Mouse (Mus musculus): ENCODE measurements at regions not wholly inside any gene's neighbourhood (a gene's known extent, or its start where the extent isn't known, plus 50 kb on each side); places are given as distances from the start of the nearest gene placed in this dataset.

DNA sequence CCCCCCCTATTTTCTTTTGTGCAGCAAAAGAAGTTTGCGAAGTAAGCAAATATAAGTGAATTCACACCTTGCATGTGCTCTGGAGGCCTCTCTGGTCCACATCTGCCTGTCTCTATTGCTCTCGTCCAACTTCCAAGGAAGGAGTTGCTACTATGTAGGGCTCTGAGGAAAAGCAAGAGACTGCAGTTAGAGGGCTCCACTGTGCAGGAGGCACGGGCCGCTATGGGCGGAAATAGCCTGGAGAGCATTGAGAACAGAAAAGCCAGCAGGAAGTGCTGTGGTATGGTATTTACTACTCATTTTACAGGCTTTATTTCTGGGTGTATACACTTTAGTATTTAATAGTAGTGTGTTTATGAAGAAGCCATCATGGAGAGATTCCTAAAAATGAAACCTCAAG, 162.2 kb downstream of the Sh3bp4 start:
- TF ChIP-seq POLR2A (IDR thresholded peaks at IDR 0.05; ENCODE audit: insufficient read depth, low read length) = no peak
- TF ChIP-seq CTCF (IDR thresholded peaks at IDR 0.05; ENCODE audit: low read depth, low read length) = no peak

Measured in ES-Bruce4 (cell line).